Mouse (Mus musculus) megakaryocyte, embryonic 14.5 days (primary cell): ENCODE results near the gene Setd4. TPM values are rescaled to one million over a fixed set of nuclear protein-coding genes. Genes with fewer than 3 reads are reported as not detected.
"Not testable (repeated sequence)": the region's sequence is repeated elsewhere in the genome, so short reads cannot be mapped to it uniquely, and the experiment has no call there.

ENCODE experiments used
- H3K27me3 ChIP-seq: replicated peaks from 2 replicates; pipeline ENCODE3; 2012; ENCODE audit warnings: inconsistent platforms
- H3K36me3 ChIP-seq: replicated peaks from 2 replicates; pipeline ENCODE3; 2012; ENCODE audit warnings: low read length, inconsistent platforms, mixed read lengths
- H3K4me1 ChIP-seq: 2 replicates; pipeline ENCODE4 v1.6.1; 2012; ENCODE audit warnings: inconsistent platforms
- H3K4me3 ChIP-seq: replicated peaks from 2 replicates; pipeline ENCODE3; 2012; ENCODE audit warnings: moderate library complexity, mild to moderate bottlenecking, inconsistent platforms
- H3K9me3 ChIP-seq: 2 replicates; pipeline ENCODE4 v1.6.1; 2012; ENCODE audit warnings: inconsistent platforms
- FLI1 ChIP-seq: IDR thresholded peaks from 2 replicates; pipeline ENCODE4 v1.6.1; 2012; ENCODE audit warnings: low read length, inconsistent platforms, mixed read lengths
- GATA1 ChIP-seq: IDR thresholded peaks from 3 replicates; pipeline ENCODE4 v1.6.1; 2012; ENCODE audit warnings: mixed read lengths, low read length, inconsistent platforms, borderline replicate concordance
- polyA plus RNA-seq: library from polyadenylated mRNA; stranded (reverse); fragments of >175 nt; gene quantifications from 2 replicates; pipeline ENCODE4 v1.2.3, GENCODE M21; 2012; ENCODE audit warnings: low replicate concordance; ENCODE audit not compliant: insufficient read depth

Gene Setd4
- polyA plus RNA-seq, result 0.89 TPM in 1 of 2 replicates, not detected in the other

GRCm38 (mm10) chr16:93603439-93604212 is at the start of gene Setd4:
Setd4 (minus strand) TSS chr16:93604063.
- Histone ChIP-seq H3K36me3 (no peaks in the 10 kb centered on the region), H3K4me1 (peaks cover 25% of the 10 kb centered on the region), H3K27me3 (peaks cover 27% of the 10 kb centered on the region), H3K9me3 (peaks cover 4% of the 10 kb centered on the region; the same call in 1 of the 2 replicates), H3K4me3 (peak within 1 kb of the TSS; percentile 99)
- TF ChIP-seq FLI1 (0 out of 2 replicates have a peak, but pooled peaks have one; percentile 10), GATA1 (no peak)

DNA sequence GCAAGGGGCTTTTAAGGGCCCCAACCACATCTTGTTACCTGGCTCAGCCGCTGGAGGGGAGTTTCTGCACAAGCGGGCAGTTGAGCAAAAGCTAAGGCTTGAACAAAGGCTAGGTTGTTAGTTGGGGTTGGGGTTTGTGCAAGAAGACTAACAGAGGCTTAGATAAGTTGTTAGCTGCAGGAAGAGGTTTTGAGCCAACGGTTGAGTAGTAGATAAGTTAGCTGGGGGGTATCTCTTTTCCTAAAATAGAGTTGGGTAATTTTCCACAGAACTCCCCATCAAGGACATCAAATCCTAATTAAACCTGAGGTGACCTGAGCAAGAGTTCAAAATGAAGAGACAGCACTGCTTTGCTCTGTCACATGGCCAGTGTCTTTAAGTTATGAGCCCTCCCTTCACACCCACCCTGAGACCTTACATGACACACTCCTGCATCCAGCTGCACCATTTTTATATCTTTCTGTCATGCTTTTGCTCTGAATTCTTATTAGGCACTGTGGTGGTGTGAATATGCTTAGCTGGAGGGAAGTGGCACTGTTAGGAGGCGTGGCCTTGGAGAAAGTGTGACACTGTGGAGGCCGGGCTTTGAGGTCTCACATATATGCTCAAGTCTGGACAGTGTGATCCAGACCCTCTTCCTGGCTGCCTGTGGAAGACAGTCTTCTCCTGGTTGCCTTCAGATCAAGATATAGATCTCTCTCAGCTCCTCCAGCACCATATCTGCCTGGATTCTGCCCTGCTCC is 44.7 kb upstream of the Setd4 start:
- Histone ChIP-seq H3K4me1 (no peaks in the 10 kb centered on the region), H3K4me3 (no peak overlapping the region), H3K27me3 (peaks cover 29% of the 10 kb centered on the region), H3K9me3 (no peaks in the 10 kb centered on the region), H3K36me3 (no peaks in the 10 kb centered on the region)
- no peak for TF ChIP-seq GATA1
- TF ChIP-seq FLI1, result no peak

GRCm38 (mm10) chr16:93644006-93644405 is 40.1 kb upstream of the Setd4 start:
- H3K27me3 ChIP-seq, result peaks cover 31% of the 10 kb centered on the region
- no peak overlapping the region for H3K4me3 ChIP-seq
- TF ChIP-seq FLI1 (no peak), GATA1 (no peak)
- H3K4me1 ChIP-seq, result no peaks in the 10 kb centered on the region
- no peaks in the 10 kb centered on the region for H3K36me3 ChIP-seq
- H3K9me3 ChIP-seq, result no peaks in the 10 kb centered on the region

DNA sequence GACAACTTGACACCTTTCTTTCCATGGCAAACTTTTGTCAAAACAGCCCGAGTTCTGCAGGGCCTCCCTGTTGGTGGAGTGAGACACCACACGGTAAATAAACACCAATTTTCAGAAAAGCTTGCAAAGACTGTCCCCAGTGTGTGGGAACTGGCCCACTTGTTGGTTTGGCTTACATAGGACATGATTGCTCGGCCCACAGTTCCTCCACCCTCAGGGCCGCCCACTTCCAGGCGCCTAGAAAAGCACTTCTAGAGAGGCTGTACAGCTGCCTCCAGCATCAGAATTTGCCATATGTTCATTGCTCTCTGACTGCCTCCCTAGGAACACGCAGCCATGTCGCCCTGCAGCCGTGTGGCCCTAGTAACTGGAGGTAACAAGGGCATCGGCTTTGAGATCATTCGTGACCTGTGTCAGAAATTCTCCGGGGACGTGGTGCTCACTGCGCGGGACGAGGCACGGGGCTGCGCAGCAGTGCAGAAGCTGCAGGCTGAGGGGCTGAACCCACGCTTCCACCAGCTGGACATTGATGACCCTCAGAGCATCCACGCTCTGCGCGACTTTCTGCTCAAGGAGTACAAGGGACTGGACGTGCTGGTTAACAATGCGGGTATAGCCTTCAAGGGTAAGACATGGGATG is 24.0 kb upstream of the Setd4 start, which contains the start of gene Gm5678:
Gm5678 (plus strand) TSS at position 337 of the 640 bp plus-strand sequence.
- TF ChIP-seq GATA1 (no peak), FLI1 (no peak)
- no peaks in the 10 kb centered on the region for H3K36me3 ChIP-seq
- H3K27me3 ChIP-seq, result peaks cover 3% of the 10 kb centered on the region
- no peaks in the 10 kb centered on the region for H3K4me1 ChIP-seq
- H3K4me3 ChIP-seq, result no peak within 1 kb of the TSS
- no peaks in the 10 kb centered on the region for H3K9me3 ChIP-seq

- peaks cover 3% of the 10 kb centered on the region for H3K27me3 ChIP-seq
- H3K4me3 ChIP-seq, result no peak overlapping the region
- H3K36me3 ChIP-seq, result no peaks in the 10 kb centered on the region
- no peak for TF ChIP-seq GATA1
- H3K4me1 ChIP-seq, result no peaks in the 10 kb centered on the region
- no peaks in the 10 kb centered on the region for H3K9me3 ChIP-seq
Observed at GRCm38 (mm10) chr16:93626745-93627144, 22.9 kb upstream of the Setd4 start.

DNA sequence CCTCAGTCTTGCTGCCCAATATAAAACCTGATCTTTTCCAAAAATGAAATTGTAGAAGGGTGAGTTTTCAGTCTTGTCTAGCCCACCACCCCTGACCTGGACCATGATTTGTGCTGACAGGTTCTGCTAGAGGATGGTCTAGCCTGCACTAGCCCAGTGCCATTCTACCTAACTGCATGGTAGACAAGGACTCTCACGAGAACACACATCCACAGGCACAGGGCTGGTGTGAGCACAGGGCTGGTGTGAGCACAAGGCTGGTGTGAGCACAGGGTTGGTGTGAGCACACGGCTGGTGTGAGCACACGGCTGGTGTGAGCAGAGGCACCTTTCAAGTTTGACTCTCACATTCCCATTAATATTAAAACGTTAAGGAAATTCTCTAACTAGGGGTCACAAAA is 20.8 kb upstream of the Setd4 start:
- Histone ChIP-seq H3K36me3 (no peaks in the 10 kb centered on the region), H3K27me3 (peaks cover 3% of the 10 kb centered on the region), H3K4me3 (no peak overlapping the region), H3K9me3 (no peaks in the 10 kb centered on the region), H3K4me1 (no peaks in the 10 kb centered on the region)
- no peak for TF ChIP-seq GATA1

- not testable (repeated sequence) for H3K9me3 ChIP-seq, H3K27me3 ChIP-seq, H3K36me3 ChIP-seq, H3K4me3 ChIP-seq, H3K4me1 ChIP-seq
Observed at GRCm38 (mm10) chr16:93623759-93624158, 19.9 kb upstream of the Setd4 start.

GRCm38 (mm10) chr16:93615118-93615870 is 11.4 kb upstream of the Setd4 start:
- Histone ChIP-seq H3K4me1 (peaks cover 3% of the 10 kb centered on the region; the same call in 1 of the 2 replicates), H3K36me3 (no peaks in the 10 kb centered on the region), H3K4me3 (no peak overlapping the region), H3K9me3 (no peaks in the 10 kb centered on the region), H3K27me3 (peaks cover 6% of the 10 kb centered on the region)
- TF ChIP-seq FLI1, result no peak
- no peak for TF ChIP-seq GATA1

DNA sequence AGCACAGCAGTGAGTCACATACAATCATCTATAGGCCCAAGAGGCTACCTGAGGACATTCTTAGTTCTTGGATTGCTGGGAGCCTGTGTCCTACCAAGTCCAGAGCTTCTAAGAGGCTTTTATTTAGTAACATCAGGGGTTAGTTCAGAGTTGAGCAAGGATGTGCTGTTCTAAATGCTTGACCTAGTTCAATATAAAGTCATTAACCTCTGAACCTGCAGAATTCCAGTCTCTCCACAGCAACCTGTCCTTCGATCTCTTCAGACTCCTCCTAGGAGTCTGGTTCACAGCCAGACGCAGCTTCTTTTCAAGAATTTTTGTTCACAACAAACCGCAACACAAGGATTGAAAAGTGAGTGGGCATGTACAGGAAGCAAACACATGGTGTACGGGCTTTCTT is 7.1 kb upstream of the Setd4 start:
- TF ChIP-seq GATA1, result no peak
- TF ChIP-seq FLI1, result no peak
- no peaks in the 10 kb centered on the region for H3K36me3 ChIP-seq
- peaks cover 12% of the 10 kb centered on the region for H3K4me1 ChIP-seq
- peaks cover 4% of the 10 kb centered on the region; the same call in 1 of the 2 replicates for H3K9me3 ChIP-seq
- H3K27me3 ChIP-seq, result peaks cover 29% of the 10 kb centered on the region
- no peak overlapping the region for H3K4me3 ChIP-seq

GRCm38 (mm10) chr16:93609796-93610195 is 5.9 kb upstream of the Setd4 start:
- peaks cover 12% of the 10 kb centered on the region for H3K4me1 ChIP-seq
- TF ChIP-seq FLI1 (no peak), GATA1 (no peak)
- H3K4me3 ChIP-seq, result no peak overlapping the region
- H3K27me3 ChIP-seq, result peaks cover 38% of the 10 kb centered on the region
- H3K9me3 ChIP-seq, result peaks cover 4% of the 10 kb centered on the region; the same call in 1 of the 2 replicates
- no peaks in the 10 kb centered on the region for H3K36me3 ChIP-seq
